Mouse (Mus musculus) heart, embryonic 13.5 days (tissue): ENCODE measurements at regions not wholly inside any gene's neighbourhood (a gene's known extent, or its start where the extent isn't known, plus 50 kb on each side); places are given as distances from the start of the nearest gene placed in this dataset.

Experiments
- ATAC-seq: fragments of 200-750 bp; cut with Nextera tagmentation; 2 replicates; pipeline ENCODE4 v1.8.0; 2017; ENCODE audit warnings: moderate TSS enrichment; ENCODE audit not compliant: insufficient number of reproducible peaks, low FRiP score, low TSS enrichment; ENCODE audit errors: extremely low read depth
- H3K27ac ChIP-seq: fragments of 300-500 bp; sonication (generic); replicated peaks from 2 replicates; pipeline ENCODE4 v1.5.1; 2015; ENCODE audit warnings: moderate library complexity, mild to moderate bottlenecking, inconsistent platforms
- H3K27me3 ChIP-seq: fragments of 300-500 bp; sonication (generic); replicated peaks from 2 replicates; pipeline ENCODE4 v1.6.1; 2015; ENCODE audit warnings: mild to moderate bottlenecking, inconsistent platforms
- H3K36me3 ChIP-seq: fragments of 300-500 bp; sonication (generic); 2 replicates; pipeline ENCODE4 v1.6.1; 2015; ENCODE audit warnings: mild to moderate bottlenecking, inconsistent platforms
- H3K4me1 ChIP-seq: fragments of 300-500 bp; sonication (generic); 2 replicates; pipeline ENCODE4 v1.6.1; 2015; ENCODE audit warnings: inconsistent platforms
- H3K4me2 ChIP-seq: fragments of 300-500 bp; sonication (generic); 2 replicates; pipeline ENCODE4 v1.6.1; 2015; ENCODE audit warnings: inconsistent platforms, mild to moderate bottlenecking, moderate library complexity
- H3K4me3 ChIP-seq: fragments of 300-500 bp; sonication (generic); 2 replicates; pipeline ENCODE4 v1.5.1; 2015; ENCODE audit warnings: moderate library complexity, mild to moderate bottlenecking, inconsistent platforms
- H3K9ac ChIP-seq: fragments of 300-500 bp; sonication (generic); 2 replicates; pipeline ENCODE4 v1.6.1; 2015; ENCODE audit warnings: inconsistent platforms, mild to moderate bottlenecking, moderate library complexity
- H3K9me3 ChIP-seq: fragments of 300-500 bp; sonication (generic); 2 replicates; pipeline ENCODE4 v1.6.1; 2016; ENCODE audit warnings: inconsistent platforms
- WGBS: fragments of 180-500 bp; shearing (Covaris S2); methylation state at CpG from one replicate; pipeline ENCODE4 v1.1.7; 2015; ENCODE audit warnings: mixed read lengths; 5-methylcytosine and 5-hydroxymethylcytosine counted together

GRCm38 (mm10) chrX:12219474-12219873 lies 59.3 kb upstream of the Bcor start:
- Histone ChIP-seq H3K4me3 (no peak overlapping the region), H3K4me1 (no peaks in the 10 kb centered on the region), H3K4me2 (no peak overlapping the region), H3K27me3 (0 out of 2 replicates have a peak, but pooled peaks cover 9% of the 10 kb centered on the region), H3K36me3 (no peaks in the 10 kb centered on the region), H3K27ac (no peak overlapping the region), H3K9me3 (no peaks in the 10 kb centered on the region), H3K9ac (no peak overlapping the region)
- 67% methylated on average over 8 of the region's 8 CpGs for WGBS
- ATAC-seq = no peak

GRCm38 (mm10) chrX:12224314-12224713 lies 64.2 kb upstream of the Bcor start:
- Histone ChIP-seq H3K4me3 (no peak overlapping the region), H3K4me1 (0 out of 2 replicates have a peak, but pooled peaks cover 3% of the 10 kb centered on the region), H3K9me3 (no peaks in the 10 kb centered on the region), H3K36me3 (no peaks in the 10 kb centered on the region), H3K9ac (no peak overlapping the region), H3K27ac (no peak overlapping the region), H3K4me2 (no peak overlapping the region), H3K27me3 (peaks cover 28% of the 10 kb centered on the region)
- ATAC-seq = no peak
- WGBS = 71% methylated on average over 4 of the region's 4 CpGs

- ATAC-seq = no peak
- 6% methylated on average over 19 of the region's 19 CpGs for WGBS
- Histone ChIP-seq H3K4me2 (peak overlapping the region; percentile 67), H3K9me3 (no peaks in the 10 kb centered on the region), H3K4me1 (0 out of 2 replicates have a peak, but pooled peaks cover 3% of the 10 kb centered on the region), H3K9ac (peak overlapping the region; percentile 44), H3K4me3 (peak overlapping the region; percentile 34), H3K36me3 (no peaks in the 10 kb centered on the region), H3K27ac (no peak overlapping the region), H3K27me3 (peaks cover 28% of the 10 kb centered on the region)
Measured at GRCm38 (mm10) chrX:12225116-12225891, 65.1 kb upstream of the Bcor start.

- Histone ChIP-seq H3K4me2 (peak overlapping the region; percentile 67), H3K27me3 (peaks cover 28% of the 10 kb centered on the region), H3K4me3 (peak overlapping the region; percentile 34), H3K9ac (no peak overlapping the region; the same call in 1 of the 2 replicates), H3K4me1 (0 out of 2 replicates have a peak, but pooled peaks cover 3% of the 10 kb centered on the region), H3K27ac (no peak overlapping the region), H3K9me3 (0 out of 2 replicates have a peak, but pooled peaks cover under 1% of the 10 kb centered on the region), H3K36me3 (no peaks in the 10 kb centered on the region)
- WGBS = 15% methylated on average over 3 of the region's 3 CpGs
- ATAC-seq = no peak
Measured at GRCm38 (mm10) chrX:12225892-12226206, 65.7 kb upstream of the Bcor start.

GRCm38 (mm10) chrX:12240505-12241011 lies 80.4 kb upstream of the Bcor start:
- ATAC-seq = no peak
- Histone ChIP-seq H3K36me3 (no peaks in the 10 kb centered on the region), H3K27me3 (no peaks in the 10 kb centered on the region), H3K4me2 (no peak overlapping the region), H3K9me3 (no peaks in the 10 kb centered on the region), H3K4me3 (no peak overlapping the region), H3K4me1 (no peaks in the 10 kb centered on the region), H3K27ac (no peak overlapping the region), H3K9ac (no peak overlapping the region)
- WGBS = 39% methylated on average over 4 of the region's 4 CpGs

- no peaks in the 10 kb centered on the region for H3K27me3 ChIP-seq
- H3K27ac ChIP-seq = no peak overlapping the region
- 51% methylated on average over 4 of the region's 4 CpGs for WGBS
- ATAC-seq = no peak
- H3K4me2 ChIP-seq = no peak overlapping the region
- H3K9ac ChIP-seq = no peak overlapping the region
- no peaks in the 10 kb centered on the region for H3K36me3 ChIP-seq
- H3K9me3 ChIP-seq = no peaks in the 10 kb centered on the region
- H3K4me1 ChIP-seq = no peaks in the 10 kb centered on the region
- H3K4me3 ChIP-seq = no peak overlapping the region
Measured at GRCm38 (mm10) chrX:12241751-12242150, 81.6 kb upstream of the Bcor start.

- Histone ChIP-seq H3K9ac (no peak overlapping the region), H3K27ac (no peak overlapping the region), H3K4me3 (no peak overlapping the region), H3K27me3 (peaks cover 16% of the 10 kb centered on the region), H3K4me1 (peaks cover 3% of the 10 kb centered on the region; the same call in 1 of the 2 replicates), H3K9me3 (no peaks in the 10 kb centered on the region), H3K36me3 (no peaks in the 10 kb centered on the region), H3K4me2 (no peak overlapping the region)
- WGBS = 35% methylated on average over 4 of the region's 4 CpGs
- ATAC-seq = no peak
Measured at GRCm38 (mm10) chrX:12249071-12249470, 88.9 kb upstream of the Bcor start.

- H3K4me2 ChIP-seq = no peak overlapping the region
- 78% methylated on average over 4 of the region's 4 CpGs for WGBS
- peaks cover 3% of the 10 kb centered on the region; the same call in 1 of the 2 replicates for H3K4me1 ChIP-seq
- no peak for ATAC-seq
- H3K27ac ChIP-seq = no peak overlapping the region
- H3K4me3 ChIP-seq = no peak overlapping the region
- no peaks in the 10 kb centered on the region for H3K9me3 ChIP-seq
- no peak overlapping the region for H3K9ac ChIP-seq
- H3K27me3 ChIP-seq = peaks cover 16% of the 10 kb centered on the region
- H3K36me3 ChIP-seq = no peaks in the 10 kb centered on the region
Measured at GRCm38 (mm10) chrX:12249911-12250310, 89.8 kb upstream of the Bcor start.

- ATAC-seq = no peak
- Histone ChIP-seq H3K4me3 (peak overlapping the region; percentile 52), H3K4me1 (peaks cover 3% of the 10 kb centered on the region; the same call in 1 of the 2 replicates), H3K36me3 (no peaks in the 10 kb centered on the region), H3K9ac (peak overlapping the region; percentile 70), H3K9me3 (no peaks in the 10 kb centered on the region), H3K27ac (no peak overlapping the region), H3K27me3 (peaks cover 27% of the 10 kb centered on the region), H3K4me2 (peak overlapping the region; percentile 69)
- WGBS = 19% methylated on average over 26 of the region's 32 CpGs
Measured at GRCm38 (mm10) chrX:12251853-12252679, 91.9 kb upstream of the Bcor start.

- H3K27me3 ChIP-seq = peaks cover 30% of the 10 kb centered on the region
- no peak overlapping the region for H3K27ac ChIP-seq
- ATAC-seq = no peak
- H3K9ac ChIP-seq = peak overlapping the region; percentile 70
- peak overlapping the region; percentile 52 for H3K4me3 ChIP-seq
- no peaks in the 10 kb centered on the region for H3K9me3 ChIP-seq
- H3K4me1 ChIP-seq = peaks cover 3% of the 10 kb centered on the region; the same call in 1 of the 2 replicates
- 6% methylated on average over 16 of the region's 16 CpGs for WGBS
- peak overlapping the region; percentile 69 for H3K4me2 ChIP-seq
- no peaks in the 10 kb centered on the region for H3K36me3 ChIP-seq
Measured at GRCm38 (mm10) chrX:12252680-12253021, 92.5 kb upstream of the Bcor start.

GRCm38 (mm10) chrX:12256758-12257157 lies 96.6 kb upstream of the Bcor start:
- H3K27me3 ChIP-seq = peaks cover 23% of the 10 kb centered on the region
- H3K4me3 ChIP-seq = no peak overlapping the region
- no peak overlapping the region for H3K4me2 ChIP-seq
- no peaks in the 10 kb centered on the region for H3K9me3 ChIP-seq
- ATAC-seq = no peak
- H3K9ac ChIP-seq = no peak overlapping the region
- H3K36me3 ChIP-seq = no peaks in the 10 kb centered on the region
- peaks cover 3% of the 10 kb centered on the region; the same call in 1 of the 2 replicates for H3K4me1 ChIP-seq
- WGBS = 50% methylated on average over 8 of the region's 8 CpGs
- no peak overlapping the region for H3K27ac ChIP-seq
